Mouse (Mus musculus) limb, embryonic 10.5 days (tissue): Measurements from ENCODE around the gene Ankk1. TPM values are rescaled to one million over a fixed set of nuclear protein-coding genes. Genes with fewer than 3 reads are reported as not detected.

Source experiments
- DNase-seq: peaks from one replicate; pipeline ENCODE4 v3.0.0-alpha.2; 2017; ENCODE audit warnings: low spot score
- H3K27ac ChIP-seq: fragments of 300-500 bp; sonication (generic); 2 replicates; pipeline ENCODE4 v1.5.1; 2016; ENCODE audit warnings: mild to moderate bottlenecking
- H3K27me3 ChIP-seq: fragments of 300-500 bp; sonication (generic); 2 replicates; pipeline ENCODE4 v1.6.1; 2016; ENCODE audit warnings: low read depth, mild to moderate bottlenecking; ENCODE audit not compliant: poor library complexity, severe bottlenecking
- H3K36me3 ChIP-seq: fragments of 300-500 bp; sonication (generic); 2 replicates; pipeline ENCODE4 v1.6.1; 2016; ENCODE audit warnings: mild to moderate bottlenecking, moderate library complexity
- H3K4me1 ChIP-seq: fragments of 300-500 bp; sonication (generic); 2 replicates; pipeline ENCODE4 v1.6.1; 2016
- H3K4me3 ChIP-seq: fragments of 300-500 bp; sonication (generic); 2 replicates; pipeline ENCODE4 v1.5.1; 2016; ENCODE audit warnings: mild to moderate bottlenecking, moderate library complexity
- H3K9me3 ChIP-seq: fragments of 300-500 bp; sonication (generic); replicated peaks from 2 replicates; pipeline ENCODE4 v1.6.1; 2016; ENCODE audit warnings: mild to moderate bottlenecking
- WGBS: fragments of 180-500 bp; shearing (Covaris S2); methylation state at CpG from one replicate; pipeline ENCODE4 v1.1.7; 2016; 5-methylcytosine and 5-hydroxymethylcytosine counted together
- polyA plus RNA-seq: library from polyadenylated mRNA; unstranded; fragments of >200 nt; fragmentation: Nextera tagmentation; extraction: Ambion mirVana; gene quantifications from 2 replicates; pipeline ENCODE4 v1.2.1, GENCODE M21; 2016

Gene Ankk1
- not detected in 2 replicates for polyA plus RNA-seq

GRCm38 (mm10) chr9:49426921-49427320, at the start of gene Ankk1:
TSS of gene Ankk1 (minus strand) at chr9:49427021.
- no peaks in the 10 kb centered on the region for H3K27me3 ChIP-seq
- H3K27ac ChIP-seq = no peak within 1 kb of the TSS; the same call in 1 of the 2 replicates
- no peak within 1 kb of the TSS for H3K4me3 ChIP-seq
- 72% methylated on average over 7 of the region's 7 CpGs for WGBS
- no peak for DNase-seq
- H3K36me3 ChIP-seq = no peaks in the 10 kb centered on the region
- no peaks in the 10 kb centered on the region for H3K4me1 ChIP-seq
- H3K9me3 ChIP-seq = no peaks in the 10 kb centered on the region

DNA sequence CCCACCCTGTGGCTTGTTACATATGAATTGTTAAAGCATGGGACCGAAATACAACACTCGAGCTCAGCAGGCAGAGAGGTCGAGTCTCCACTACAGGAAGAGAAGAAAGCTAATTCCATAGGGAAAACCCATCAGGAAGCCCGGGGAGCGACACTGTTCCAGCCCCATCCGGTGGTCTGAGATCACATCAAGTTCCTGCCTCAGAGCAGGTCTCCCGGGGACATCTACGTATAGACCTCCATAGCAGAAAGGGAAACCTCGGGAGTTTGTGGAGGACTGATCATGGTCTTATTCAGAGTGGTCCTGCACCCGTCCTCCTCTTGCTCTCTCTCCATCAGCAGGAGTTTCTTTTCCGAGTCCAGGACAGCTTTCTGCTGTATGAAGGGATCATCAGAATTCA, 45.3 kb upstream of the Ankk1 start:
- no peak overlapping the region for H3K4me3 ChIP-seq
- WGBS = 80% methylated on average over 11 of the region's 11 CpGs
- H3K27me3 ChIP-seq = no peaks in the 10 kb centered on the region
- no peak overlapping the region for H3K27ac ChIP-seq
- H3K4me1 ChIP-seq = peaks cover 4% of the 10 kb centered on the region
- no peak for DNase-seq
- no peaks in the 10 kb centered on the region for H3K9me3 ChIP-seq
- no peaks in the 10 kb centered on the region for H3K36me3 ChIP-seq

DNA sequence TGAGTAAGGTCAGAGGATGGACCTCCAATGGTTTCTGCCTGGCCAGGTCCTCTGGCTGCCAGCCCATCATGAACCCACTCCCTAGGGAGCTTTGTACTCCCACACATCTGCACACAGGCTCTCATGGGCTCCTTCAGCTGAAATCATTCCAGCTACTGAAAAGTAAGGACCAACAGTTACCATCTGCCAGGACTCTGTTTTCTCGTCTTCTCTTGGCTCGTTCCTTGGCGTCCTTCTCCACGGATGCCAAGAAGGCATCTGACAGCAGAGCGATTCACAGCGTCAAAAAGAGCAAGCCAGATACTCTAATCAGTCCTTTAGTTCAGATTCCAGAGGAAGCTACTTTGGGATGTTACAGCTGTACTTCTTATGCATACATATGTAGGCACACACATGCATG, 44.1 kb upstream of the Ankk1 start:
- Histone ChIP-seq H3K27ac (no peak overlapping the region), H3K4me1 (peaks cover 4% of the 10 kb centered on the region), H3K9me3 (no peaks in the 10 kb centered on the region), H3K27me3 (no peaks in the 10 kb centered on the region), H3K36me3 (no peaks in the 10 kb centered on the region), H3K4me3 (no peak overlapping the region)
- no peak for DNase-seq
- WGBS = 91% methylated on average over 6 of the region's 6 CpGs

DNA sequence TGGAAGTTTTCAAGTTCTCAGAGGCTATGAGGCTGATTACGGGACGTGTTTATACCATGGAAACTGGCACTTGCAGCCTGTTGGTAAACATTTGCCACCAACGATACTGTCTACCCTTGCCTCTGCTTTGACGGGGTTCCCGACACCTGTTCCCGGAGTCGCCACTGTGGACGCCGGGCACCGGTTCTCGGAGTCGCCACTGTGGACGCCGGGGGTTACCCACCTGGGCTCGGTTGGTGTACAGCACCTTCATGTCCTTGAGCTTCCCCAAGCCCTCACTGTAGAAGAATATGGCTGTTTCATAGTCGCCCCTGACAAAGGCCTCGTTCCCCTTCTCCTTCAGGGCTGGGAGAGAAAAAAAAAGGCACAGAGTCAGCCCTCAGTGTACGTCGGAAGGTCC, 43.2 kb upstream of the Ankk1 start:
- H3K27ac ChIP-seq = no peak overlapping the region
- no peaks in the 10 kb centered on the region for H3K36me3 ChIP-seq
- H3K9me3 ChIP-seq = no peaks in the 10 kb centered on the region
- H3K27me3 ChIP-seq = no peaks in the 10 kb centered on the region
- peaks cover 4% of the 10 kb centered on the region for H3K4me1 ChIP-seq
- 97% methylated on average over 19 of the region's 19 CpGs for WGBS
- DNase-seq = no peak
- no peak overlapping the region for H3K4me3 ChIP-seq

DNA sequence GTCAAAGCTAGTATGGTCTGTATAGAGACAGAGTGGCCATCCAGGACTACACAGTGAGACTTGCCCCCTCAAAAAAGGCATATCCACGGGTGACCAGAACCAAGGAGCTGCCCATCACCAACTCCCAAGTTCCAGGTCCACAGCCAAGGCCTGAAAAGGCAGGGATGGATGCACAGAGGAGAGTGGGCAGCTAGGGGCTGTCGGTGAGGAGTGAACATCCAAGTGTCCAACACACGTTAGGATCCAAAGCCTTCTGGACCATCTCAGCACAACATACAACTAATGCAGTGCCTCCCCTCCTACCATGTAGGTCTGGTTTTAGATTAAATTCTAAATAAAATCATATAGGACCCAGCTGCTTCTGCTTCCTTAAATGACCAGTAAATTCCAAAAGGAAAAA, 29.3 kb upstream of the Ankk1 start:
- no peak overlapping the region for H3K4me3 ChIP-seq
- DNase-seq = no peak
- no peaks in the 10 kb centered on the region for H3K9me3 ChIP-seq
- H3K36me3 ChIP-seq = no peaks in the 10 kb centered on the region
- no peaks in the 10 kb centered on the region for H3K4me1 ChIP-seq
- WGBS = 89% methylated on average over 3 of the region's 3 CpGs
- H3K27me3 ChIP-seq = no peaks in the 10 kb centered on the region
- H3K27ac ChIP-seq = no peak overlapping the region

DNA sequence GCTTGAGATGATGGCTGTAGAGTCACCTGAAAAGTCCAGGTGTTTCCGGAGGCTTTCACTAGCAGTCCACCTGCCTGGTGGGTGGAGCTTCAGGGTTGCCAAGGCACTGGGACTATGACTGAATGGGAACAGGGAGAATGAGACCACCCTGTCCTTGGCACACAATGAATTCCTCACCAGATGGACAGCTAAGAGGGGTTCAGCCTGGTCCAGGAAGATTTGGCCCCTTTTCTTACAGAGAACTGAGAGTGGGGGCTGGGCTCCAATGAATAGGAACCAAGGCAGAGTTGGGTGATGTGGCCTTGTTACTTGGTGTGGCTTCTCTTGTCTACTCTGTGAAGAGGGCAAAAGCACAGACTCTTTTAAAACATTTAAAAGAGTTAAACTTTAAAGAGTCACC, 25.6 kb upstream of the Ankk1 start:
- Histone ChIP-seq H3K9me3 (no peaks in the 10 kb centered on the region), H3K4me3 (no peak overlapping the region), H3K27me3 (no peaks in the 10 kb centered on the region), H3K36me3 (no peaks in the 10 kb centered on the region), H3K27ac (no peak overlapping the region), H3K4me1 (no peaks in the 10 kb centered on the region)
- WGBS = 97% methylated on average over 1 of the region's 1 CpGs
- DNase-seq = no peak

DNA sequence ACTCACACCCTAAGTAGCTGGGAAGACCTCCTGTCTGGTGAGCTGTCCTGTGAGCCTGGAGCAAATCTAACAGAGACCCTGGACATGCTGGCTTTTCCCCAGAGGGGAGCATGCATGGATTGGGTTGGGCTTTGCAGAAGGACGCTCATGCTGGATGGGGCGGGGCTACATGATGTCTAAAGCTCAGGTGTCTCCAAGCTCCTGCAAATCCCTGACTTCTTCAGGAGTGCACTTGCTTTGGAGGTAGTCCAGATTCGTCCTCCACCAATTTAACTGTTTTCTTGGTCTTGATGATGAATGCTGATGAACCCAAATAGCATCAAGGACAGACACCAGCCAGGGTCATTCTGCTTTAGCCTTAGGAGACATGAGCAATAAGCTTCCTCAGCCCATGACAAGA, 23.7 kb upstream of the Ankk1 start:
- no peak overlapping the region for H3K4me3 ChIP-seq
- DNase-seq = no peak
- H3K27ac ChIP-seq = no peak overlapping the region
- H3K9me3 ChIP-seq = no peaks in the 10 kb centered on the region
- WGBS = 77% methylated on average over 3 of the region's 3 CpGs
- H3K36me3 ChIP-seq = no peaks in the 10 kb centered on the region
- no peaks in the 10 kb centered on the region for H3K4me1 ChIP-seq
- H3K27me3 ChIP-seq = no peaks in the 10 kb centered on the region

GRCm38 (mm10) chr9:49442621-49443020, 15.8 kb upstream of the Ankk1 start:
- WGBS = 79% methylated on average over 3 of the region's 3 CpGs
- Histone ChIP-seq H3K36me3 (no peaks in the 10 kb centered on the region), H3K4me1 (0 out of 2 replicates have a peak, but pooled peaks cover 4% of the 10 kb centered on the region), H3K27me3 (no peaks in the 10 kb centered on the region), H3K4me3 (no peak overlapping the region), H3K9me3 (no peaks in the 10 kb centered on the region), H3K27ac (no peak overlapping the region)
- DNase-seq = no peak

- Histone ChIP-seq H3K36me3 (no peaks in the 10 kb centered on the region), H3K4me3 (no peak overlapping the region)
- 73% methylated on average over 5 of the region's 5 CpGs for WGBS
These were observed 657 bp upstream of the Ankk1 start for GRCm38 (mm10) chr9:49427478-49427877.

DNA sequence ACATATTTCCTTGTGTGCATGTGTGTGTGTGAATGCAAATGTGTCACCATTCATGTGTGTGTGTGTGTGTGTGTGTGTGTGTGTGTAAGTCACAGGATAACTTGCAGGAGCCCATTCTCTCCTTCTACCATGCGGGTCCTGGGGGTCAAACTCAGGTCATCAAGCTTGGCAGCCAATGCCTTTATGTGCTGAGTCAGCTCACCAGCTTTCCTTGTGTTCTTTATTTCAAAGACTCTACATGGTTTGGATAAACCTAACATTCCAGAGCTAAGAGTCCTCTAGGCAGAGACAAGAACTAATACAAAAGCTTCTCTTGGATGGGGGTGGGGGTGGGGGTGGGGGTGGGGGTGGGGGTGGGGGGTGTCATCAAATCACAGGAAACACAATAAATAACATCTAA, 1.2 kb downstream of the Ankk1 start:
- DNase-seq = no peak
- Histone ChIP-seq H3K36me3 (no peaks in the 10 kb centered on the region), H3K27ac (no peak overlapping the region), H3K27me3 (no peaks in the 10 kb centered on the region), H3K9me3 (no peaks in the 10 kb centered on the region), H3K4me1 (no peaks in the 10 kb centered on the region), H3K4me3 (no peak overlapping the region)
- 80% methylated on average over 1 of the region's 1 CpGs for WGBS

More at GRCm38 (mm10) chr9:49427478-49427877, 657 bp upstream of the Ankk1 start:
- Histone ChIP-seq H3K27ac (no peak overlapping the region), H3K4me1 (no peaks in the 10 kb centered on the region), H3K27me3 (no peaks in the 10 kb centered on the region), H3K9me3 (no peaks in the 10 kb centered on the region)
- DNase-seq = no peak

DNA sequence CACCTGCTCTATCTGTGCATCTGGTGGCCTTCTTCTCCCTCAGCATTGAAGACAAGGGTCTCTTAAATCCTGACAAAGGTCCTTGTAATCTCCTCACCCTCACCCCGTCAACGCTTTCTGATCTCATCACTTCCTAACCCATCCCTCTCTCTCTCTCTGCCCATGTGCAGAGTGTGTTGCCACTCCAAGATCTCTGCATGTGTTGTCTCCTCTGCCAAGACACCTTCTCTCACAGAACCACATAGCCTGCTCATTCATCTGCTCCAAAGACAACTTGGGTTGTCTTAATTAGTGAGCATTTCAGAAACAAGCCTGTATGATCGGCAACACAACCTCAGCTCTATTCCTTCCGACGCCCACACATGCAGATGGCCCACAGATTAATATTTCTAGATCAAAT, 3.0 kb downstream of the Ankk1 start:
- Histone ChIP-seq H3K9me3 (no peaks in the 10 kb centered on the region), H3K27ac (no peak overlapping the region), H3K36me3 (no peaks in the 10 kb centered on the region), H3K27me3 (no peaks in the 10 kb centered on the region), H3K4me3 (no peak overlapping the region), H3K4me1 (no peaks in the 10 kb centered on the region)
- no peak for DNase-seq
- 95% methylated on average over 5 of the region's 5 CpGs for WGBS

DNA sequence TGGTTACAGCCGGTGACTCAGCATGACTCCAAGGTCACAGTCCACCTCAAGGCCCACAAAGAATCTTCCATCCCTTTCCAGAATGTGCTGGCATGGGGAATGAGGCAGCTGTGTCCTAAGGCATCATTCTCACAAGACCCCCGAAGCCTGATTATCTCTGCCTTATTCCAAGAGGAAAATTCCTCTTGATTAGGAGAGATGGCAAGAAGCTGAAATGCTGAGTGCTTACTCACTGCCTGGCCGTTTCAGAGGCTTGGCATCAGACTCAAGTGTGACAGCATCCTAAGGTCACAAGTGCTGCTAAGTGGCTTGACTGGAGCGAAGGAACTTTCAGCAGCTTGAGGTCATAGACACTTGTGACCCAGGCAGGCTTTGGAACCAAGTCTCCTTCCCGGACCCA, 16.2 kb downstream of the Ankk1 start:
- 88% methylated on average over 5 of the region's 5 CpGs for WGBS
- no peaks in the 10 kb centered on the region for H3K4me1 ChIP-seq
- no peak overlapping the region for H3K27ac ChIP-seq
- H3K36me3 ChIP-seq = no peaks in the 10 kb centered on the region
- H3K9me3 ChIP-seq = no peaks in the 10 kb centered on the region
- H3K4me3 ChIP-seq = no peak overlapping the region
- no peak for DNase-seq
- H3K27me3 ChIP-seq = no peaks in the 10 kb centered on the region

DNA sequence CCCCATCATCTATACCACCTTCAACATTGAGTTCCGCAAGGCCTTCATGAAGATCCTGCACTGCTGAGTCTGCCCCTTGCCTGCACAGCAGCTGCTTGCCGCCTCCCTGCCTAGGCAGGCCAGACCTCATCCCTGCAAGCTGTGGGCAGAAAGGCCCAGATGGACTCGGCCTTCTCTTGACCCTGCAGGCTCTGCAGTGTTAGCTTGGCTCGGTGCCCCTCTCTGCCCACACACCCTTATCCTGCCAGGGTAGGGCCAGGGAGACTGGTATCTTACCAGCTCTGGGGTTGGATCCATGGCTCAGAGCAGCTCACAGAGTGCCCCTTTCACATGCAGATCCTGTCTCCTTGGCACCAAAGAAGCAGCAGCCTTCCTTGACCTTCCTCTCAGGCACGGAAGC, 19.8 kb downstream of the Ankk1 start:
- Histone ChIP-seq H3K9me3 (no peaks in the 10 kb centered on the region), H3K36me3 (no peaks in the 10 kb centered on the region), H3K4me3 (no peak overlapping the region), H3K27ac (no peak overlapping the region), H3K27me3 (no peaks in the 10 kb centered on the region), H3K4me1 (no peaks in the 10 kb centered on the region)
- DNase-seq = no peak
- WGBS = 93% methylated on average over 5 of the region's 5 CpGs

DNA sequence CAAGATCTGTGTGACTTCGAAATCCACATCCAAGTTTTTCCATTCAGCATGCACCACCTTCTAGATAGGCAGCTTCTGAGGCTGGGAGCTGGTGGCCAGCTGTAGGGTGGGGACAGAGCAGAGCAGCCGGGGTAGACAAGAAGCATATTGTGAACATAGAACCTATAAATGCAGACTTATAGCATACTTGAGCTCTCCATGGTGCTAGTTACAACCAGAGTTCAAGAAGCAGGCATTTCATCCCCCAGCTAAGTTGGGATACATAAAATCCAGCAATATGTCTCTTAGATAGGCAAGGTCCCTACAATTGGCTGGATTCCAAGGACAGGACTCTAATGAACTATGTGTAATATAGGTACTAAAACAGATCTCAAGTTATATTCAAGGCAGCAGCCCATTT, 23.1 kb downstream of the Ankk1 start:
- no peaks in the 10 kb centered on the region for H3K9me3 ChIP-seq
- no peak for DNase-seq
- H3K4me3 ChIP-seq = no peak overlapping the region
- WGBS = 75% methylated on average over 2 of the region's 2 CpGs
- no peaks in the 10 kb centered on the region for H3K4me1 ChIP-seq
- no peaks in the 10 kb centered on the region for H3K27me3 ChIP-seq
- no peaks in the 10 kb centered on the region for H3K36me3 ChIP-seq
- H3K27ac ChIP-seq = no peak overlapping the region
